Mouse (Mus musculus): ENCODE results near the gene Frrs1. TPM values are rescaled to one million over a fixed set of nuclear protein-coding genes. Genes with fewer than 3 reads are reported as not detected.
"Not testable (repeated sequence)": the region's sequence is repeated elsewhere in the genome, so short reads cannot be mapped to it uniquely, and the experiment has no call there.

Frrs1 gene
- polyA plus RNA-seq (2012; rRNA removed), result 12.3 and 23.4 TPM in 2 replicates

DNA sequence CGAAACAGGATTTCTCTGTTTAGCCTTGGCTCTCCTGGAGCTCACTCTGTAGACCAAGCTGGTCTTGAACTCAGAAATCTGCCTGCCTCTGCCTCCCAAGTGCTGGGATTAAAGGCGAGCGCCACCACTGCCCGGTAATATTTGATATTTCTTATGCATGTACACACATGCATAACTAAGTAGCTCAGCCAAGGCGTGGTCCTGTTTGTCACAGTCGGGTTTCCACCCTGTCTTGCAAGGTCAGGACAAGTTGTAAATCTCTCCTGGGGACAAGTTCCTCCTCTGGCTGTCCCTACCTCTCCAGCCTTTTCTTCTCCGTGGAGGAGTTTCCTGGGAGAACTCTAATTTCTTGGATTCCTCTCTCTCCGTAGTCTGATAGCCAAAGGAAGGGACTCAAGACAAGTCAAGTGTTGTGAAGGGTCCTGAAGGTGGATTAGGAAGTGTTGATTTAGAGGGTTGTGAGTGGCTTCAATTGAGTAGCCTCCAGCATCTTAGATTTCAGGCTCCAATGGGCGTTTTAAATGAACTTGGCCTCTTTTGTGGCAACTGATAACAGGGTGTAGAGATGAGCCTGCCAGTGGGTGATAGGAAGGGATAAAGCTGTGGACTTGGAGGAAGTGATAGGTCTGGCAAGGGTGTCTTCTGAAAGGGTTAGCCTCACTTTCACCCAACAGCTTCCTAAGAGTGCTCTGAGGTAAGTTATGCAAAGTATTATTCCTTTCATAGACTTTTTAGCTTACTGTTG lies at the start of gene Frrs1:
Gene Frrs1 (plus strand): TSS at position 524 of the 745 bp plus-strand sequence.
- Histone ChIP-seq H3K4me3 (replicated peaks; ENCODE audit: extremely low read depth, low read depth, low read length) (no peak within 1 kb of the TSS), H3K4me1 (ENCODE audit: control insufficient read depth, insufficient read depth, low read length) (no peaks in the 10 kb centered on the region)
- no peak for DNase-seq
- TF ChIP-seq POLR2A (IDR thresholded peaks at IDR 0.05; ENCODE audit: borderline replicate concordance, extremely low read depth, low read depth, low read length) (no peak), CTCF (IDR thresholded peaks at IDR 0.05; ENCODE audit: insufficient read depth, low read length) (no peak)
- 81% methylated on average over 9 of the region's 9 CpGs for WGBS

DNA sequence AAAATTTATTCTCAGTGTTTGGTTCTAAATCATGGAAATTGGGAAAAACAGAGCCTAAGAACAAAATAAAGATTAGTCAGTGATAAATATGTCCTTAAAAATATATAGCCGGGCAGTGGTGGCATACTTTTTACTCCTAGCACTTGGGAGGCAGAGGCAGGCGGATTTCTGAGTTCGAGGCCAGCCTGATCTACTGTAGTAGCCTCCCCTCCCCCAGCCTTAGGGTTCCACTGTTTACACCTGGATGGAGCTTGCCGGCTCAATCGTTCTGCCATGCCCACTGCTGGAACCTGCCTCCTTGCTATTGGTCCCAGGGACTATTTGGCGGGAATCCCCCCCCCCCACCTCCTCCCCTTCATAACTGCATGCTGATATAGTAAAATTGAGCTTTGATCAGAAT lies 48.9 kb upstream of the Frrs1 start:
- DNase-seq; H3K4me1 ChIP-seq (ENCODE audit: control insufficient read depth, insufficient read depth, low read length); H3K4me3 ChIP-seq (replicated peaks; ENCODE audit: extremely low read depth, low read depth, low read length): not testable (repeated sequence)
- WGBS, result 89% methylated on average over 6 of the region's 6 CpGs

DNA sequence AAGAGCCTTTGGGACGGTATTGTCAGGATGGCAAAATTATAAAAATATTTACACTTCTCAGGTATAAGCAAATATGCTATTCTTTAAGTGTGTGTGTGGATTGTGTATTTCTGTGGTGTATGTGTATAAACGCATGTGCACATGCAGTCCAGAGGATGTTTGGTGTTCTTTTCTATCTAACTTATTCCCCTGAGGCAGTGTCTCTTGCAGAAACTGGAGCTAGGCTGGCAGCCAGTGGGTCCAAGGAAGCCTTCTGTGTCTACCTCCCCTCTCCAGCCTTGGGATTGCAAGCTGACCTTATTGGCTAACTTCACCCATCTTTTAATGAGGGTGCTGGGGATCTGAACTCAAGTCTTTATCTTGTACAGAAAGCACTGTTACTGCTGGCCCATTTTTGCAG lies 46.3 kb upstream of the Frrs1 start:
- H3K4me1 ChIP-seq (ENCODE audit: control insufficient read depth, insufficient read depth, low read length), result peaks cover 4% of the 10 kb centered on the region; the same call in 1 of the 2 replicates
- WGBS, result 65% methylated on average over 2 of the region's 2 CpGs
- no peak for DNase-seq
- H3K4me3 ChIP-seq (replicated peaks; ENCODE audit: extremely low read depth, low read depth, low read length), result no peak overlapping the region
- TF ChIP-seq POLR2A (IDR thresholded peaks at IDR 0.05; ENCODE audit: borderline replicate concordance, extremely low read depth, low read depth, low read length), result no peak
- no peak for TF ChIP-seq CTCF (IDR thresholded peaks at IDR 0.05; ENCODE audit: insufficient read depth, low read length)

DNA sequence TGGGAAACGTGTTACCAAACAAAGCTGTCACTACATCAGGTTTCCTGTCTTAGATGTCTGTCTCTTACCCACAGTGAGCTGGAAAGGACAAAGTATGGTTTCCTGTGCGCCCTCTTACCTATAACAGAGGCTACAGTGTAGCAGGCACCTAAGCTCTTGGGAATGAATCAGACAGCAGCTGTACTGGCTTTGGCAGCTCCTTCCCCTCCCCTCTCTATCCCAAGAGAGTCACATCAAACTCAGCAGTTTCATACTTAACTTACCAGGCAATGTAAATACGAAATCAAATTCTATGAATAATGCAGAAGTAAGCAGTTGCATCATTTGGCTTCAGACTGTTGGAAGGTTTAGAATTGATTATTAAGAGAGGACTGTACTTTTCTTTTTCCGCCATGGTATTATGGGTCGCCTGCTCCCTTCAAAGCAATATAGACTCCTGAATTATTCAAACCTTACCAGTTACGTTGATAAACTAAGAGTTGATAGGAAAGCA lies 43.9 kb upstream of the Frrs1 start:
- WGBS, result 73% methylated on average over 6 of the region's 6 CpGs
- Histone ChIP-seq H3K4me3 (replicated peaks; ENCODE audit: extremely low read depth, low read depth, low read length) (no peak overlapping the region), H3K4me1 (ENCODE audit: control insufficient read depth, insufficient read depth, low read length) (no peaks in the 10 kb centered on the region)
- no peak for TF ChIP-seq CTCF (IDR thresholded peaks at IDR 0.05; ENCODE audit: insufficient read depth, low read length)
- no peak for TF ChIP-seq POLR2A (IDR thresholded peaks at IDR 0.05; ENCODE audit: borderline replicate concordance, extremely low read depth, low read depth, low read length)
- DNase-seq, result no peak

DNA sequence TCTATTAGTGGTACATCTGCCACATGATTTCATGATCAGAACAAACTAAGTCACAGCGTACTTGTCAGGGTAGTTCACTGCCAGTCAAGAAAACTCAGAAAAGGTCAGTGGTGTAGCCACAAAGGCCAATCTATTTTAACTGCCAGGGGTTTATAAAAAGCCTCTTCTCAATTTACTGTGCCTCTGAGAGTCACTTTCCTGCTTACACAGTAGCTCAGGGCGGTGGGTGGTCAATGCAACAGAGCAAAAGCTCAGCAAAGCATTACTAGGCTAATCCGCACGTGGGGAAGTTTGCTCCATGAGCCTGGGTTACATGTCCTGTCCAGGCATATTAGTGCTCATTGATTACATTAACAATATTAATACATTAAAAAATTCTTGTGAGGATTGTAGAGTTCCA lies 43.3 kb upstream of the Frrs1 start:
- no peaks in the 10 kb centered on the region for H3K4me1 ChIP-seq (ENCODE audit: control insufficient read depth, insufficient read depth, low read length)
- no peak overlapping the region for H3K4me3 ChIP-seq (replicated peaks; ENCODE audit: extremely low read depth, low read depth, low read length)
- DNase-seq, result no peak
- TF ChIP-seq CTCF (IDR thresholded peaks at IDR 0.05; ENCODE audit: insufficient read depth, low read length), result no peak
- TF ChIP-seq POLR2A (IDR thresholded peaks at IDR 0.05; ENCODE audit: borderline replicate concordance, extremely low read depth, low read depth, low read length), result no peak
- 85% methylated on average over 4 of the region's 4 CpGs for WGBS

DNA sequence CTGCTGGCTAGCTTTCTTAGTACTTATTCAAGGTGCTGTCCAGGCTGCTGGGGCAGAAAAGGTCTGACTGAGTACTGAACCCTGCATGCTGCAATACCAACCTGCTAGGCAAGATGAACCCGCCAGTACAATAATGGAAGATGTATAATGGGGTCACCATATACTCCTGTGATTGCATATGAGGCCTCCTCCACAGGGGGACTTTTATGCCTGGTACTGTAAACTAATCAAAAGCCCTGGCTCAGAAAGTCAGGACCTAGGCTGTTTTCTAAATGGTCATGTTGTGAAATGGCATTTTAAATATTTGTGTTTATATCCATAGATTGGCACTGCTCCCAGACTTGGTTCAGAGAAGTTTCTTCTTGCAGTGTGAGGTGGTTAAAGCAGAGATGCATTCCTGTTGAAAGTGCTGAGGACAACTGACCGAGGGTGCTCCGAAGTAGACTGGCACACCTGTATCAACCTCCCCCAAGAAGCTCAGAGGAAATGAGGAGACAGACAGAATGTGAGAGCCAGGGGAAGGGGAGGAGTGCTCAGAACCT lies 42.5 kb upstream of the Frrs1 start:
- Histone ChIP-seq H3K4me3 (replicated peaks; ENCODE audit: extremely low read depth, low read depth, low read length) (no peak overlapping the region), H3K4me1 (ENCODE audit: control insufficient read depth, insufficient read depth, low read length) (no peaks in the 10 kb centered on the region)
- 47% methylated on average over 3 of the region's 3 CpGs for WGBS
- TF ChIP-seq CTCF (IDR thresholded peaks at IDR 0.05; ENCODE audit: insufficient read depth, low read length) (no peak), POLR2A (IDR thresholded peaks at IDR 0.05; ENCODE audit: borderline replicate concordance, extremely low read depth, low read depth, low read length) (no peak)
- no peak for DNase-seq

DNA sequence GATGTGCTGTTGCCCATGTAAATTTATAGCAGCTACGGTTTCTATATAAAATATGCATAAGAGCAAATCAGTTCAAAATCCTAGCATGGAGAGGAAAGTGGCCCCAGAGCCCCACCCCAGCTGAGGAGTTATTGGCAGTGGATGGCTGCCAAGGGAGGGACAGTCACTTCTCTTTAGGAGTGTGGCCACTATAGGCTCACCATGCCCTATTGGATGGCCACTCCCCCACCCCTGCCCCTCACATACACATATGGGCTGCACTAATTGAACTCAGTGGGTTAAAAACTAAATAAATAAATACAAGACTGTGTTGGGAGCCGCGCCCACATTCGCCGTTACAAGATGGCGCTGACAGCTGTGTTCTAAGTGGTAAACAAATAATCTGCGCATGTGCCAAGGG lies 42.0 kb upstream of the Frrs1 start:
- Histone ChIP-seq H3K4me1 (ENCODE audit: control insufficient read depth, insufficient read depth, low read length) (no peaks in the 10 kb centered on the region), H3K4me3 (replicated peaks; ENCODE audit: extremely low read depth, low read depth, low read length) (no peak overlapping the region)
- TF ChIP-seq CTCF (IDR thresholded peaks at IDR 0.05; ENCODE audit: insufficient read depth, low read length), result no peak
- no peak for TF ChIP-seq POLR2A (IDR thresholded peaks at IDR 0.05; ENCODE audit: borderline replicate concordance, extremely low read depth, low read depth, low read length)
- no peak for DNase-seq
- 88% methylated on average over 7 of the region's 7 CpGs for WGBS

DNA sequence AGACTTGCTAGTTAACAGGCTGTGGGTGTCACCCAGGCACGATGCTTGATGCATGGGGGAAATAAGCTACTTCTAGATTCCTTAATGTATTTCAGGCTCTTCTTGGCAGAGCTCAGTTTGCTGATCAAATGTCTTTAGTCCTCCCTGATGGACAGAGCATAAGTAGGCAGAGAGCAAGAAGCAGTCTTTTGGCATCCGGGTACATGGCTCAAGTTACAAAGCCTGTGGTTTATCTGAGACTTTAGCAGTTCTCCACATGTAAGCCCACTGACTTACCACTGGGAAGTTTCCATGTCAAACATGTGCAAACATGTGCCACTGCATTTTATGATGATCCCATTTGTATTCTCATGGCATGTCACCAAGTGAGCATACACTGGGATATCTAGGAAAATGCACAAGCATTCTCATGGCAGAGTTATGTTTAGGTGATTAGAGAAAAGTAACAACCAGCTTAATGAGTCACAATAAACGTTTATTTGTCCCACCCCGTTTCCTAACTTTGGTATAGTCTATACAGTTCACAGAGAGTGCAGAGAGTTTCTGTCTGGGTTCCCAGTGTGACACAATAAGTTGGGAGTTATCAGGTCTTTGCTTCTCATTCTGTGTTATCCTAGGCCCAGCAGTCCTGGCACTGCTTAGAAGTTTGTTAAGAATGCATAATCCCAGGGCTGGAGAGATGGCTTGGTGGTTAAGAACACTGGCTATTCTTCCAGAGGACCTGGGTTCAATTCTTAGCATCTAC lies 32.6 kb upstream of the Frrs1 start:
- DNase-seq, result no peak
- 62% methylated on average over 4 of the region's 4 CpGs for WGBS
- H3K4me1 ChIP-seq (ENCODE audit: control insufficient read depth, insufficient read depth, low read length), result no peaks in the 10 kb centered on the region
- TF ChIP-seq CTCF (IDR thresholded peaks at IDR 0.05; ENCODE audit: insufficient read depth, low read length) (no peak), POLR2A (IDR thresholded peaks at IDR 0.05; ENCODE audit: borderline replicate concordance, extremely low read depth, low read depth, low read length) (no peak)
- H3K4me3 ChIP-seq (replicated peaks; ENCODE audit: extremely low read depth, low read depth, low read length), result no peak overlapping the region

DNA sequence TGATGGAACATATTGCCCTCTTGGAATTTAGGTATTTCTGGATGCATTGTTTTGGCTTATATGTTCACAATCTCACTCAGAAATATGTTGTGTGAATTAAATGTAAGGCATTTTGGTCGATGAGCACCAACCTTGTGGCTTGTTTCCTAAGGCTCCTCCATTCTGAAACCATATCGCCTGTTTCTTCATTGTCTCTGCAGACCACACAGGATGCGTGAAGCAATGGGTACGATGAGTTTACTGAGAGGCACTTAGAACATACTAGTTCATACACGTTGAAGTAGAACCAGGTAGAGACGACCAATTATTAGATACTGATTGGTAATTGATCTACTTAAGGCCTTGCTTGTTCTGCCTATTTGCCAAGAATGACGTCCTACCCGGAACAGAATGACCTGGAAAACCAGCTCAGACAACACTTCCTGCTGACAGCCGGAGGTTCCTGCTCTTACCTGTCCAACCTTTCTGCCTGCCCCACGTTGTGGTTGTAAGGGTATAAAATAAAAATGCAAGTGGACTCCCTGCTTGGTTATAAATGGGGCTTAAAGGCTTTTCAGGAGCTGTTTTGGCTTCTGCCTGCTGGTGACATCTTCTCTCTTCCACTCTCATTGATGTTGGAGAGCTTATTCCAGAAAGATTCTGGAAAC lies 29.9 kb upstream of the Frrs1 start:
- Histone ChIP-seq H3K4me3 (replicated peaks; ENCODE audit: extremely low read depth, low read depth, low read length) (no peak overlapping the region), H3K4me1 (ENCODE audit: control insufficient read depth, insufficient read depth, low read length) (no peaks in the 10 kb centered on the region)
- 74% methylated on average over 10 of the region's 10 CpGs for WGBS
- no peak for DNase-seq
- TF ChIP-seq CTCF (IDR thresholded peaks at IDR 0.05; ENCODE audit: insufficient read depth, low read length) (no peak), POLR2A (IDR thresholded peaks at IDR 0.05; ENCODE audit: borderline replicate concordance, extremely low read depth, low read depth, low read length) (no peak)

Measured in lung, adult 2 months (tissue).